Mouse (Mus musculus) heart, postnatal 0 days (tissue): Measurements from ENCODE around the gene Pcdh10.

ENCODE experiments used
- CTCF ChIP-seq: IDR thresholded peaks from 2 replicates; pipeline ENCODE4 v1.5.1; 2016; ENCODE audit warnings: antibody characterized with exemption, control low read depth, low read depth
- EP300 ChIP-seq: IDR thresholded peaks from 2 replicates; pipeline ENCODE4 v1.6.1; 2016; ENCODE audit warnings: antibody characterized with exemption, low read depth

DNA sequence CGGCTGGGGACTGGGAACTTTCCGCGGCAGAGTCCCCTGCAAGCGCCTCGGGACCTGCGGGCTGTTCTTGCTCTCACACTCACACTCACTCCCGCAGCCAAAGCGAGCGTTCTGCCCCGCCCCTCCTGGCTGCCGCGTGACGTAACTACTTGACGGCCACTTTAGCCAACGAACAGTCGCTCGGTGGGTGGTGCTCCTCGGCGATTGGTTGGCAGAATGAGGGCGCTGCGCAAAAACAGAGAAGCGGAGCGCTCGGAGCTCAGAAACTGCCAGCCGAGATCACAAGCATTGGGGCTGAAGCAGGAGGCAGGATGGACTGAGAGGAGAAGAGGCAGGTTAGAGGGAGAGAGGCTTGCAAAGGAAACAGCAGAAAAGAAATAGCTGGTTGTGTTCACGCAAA lies at the start of gene Pcdh10:
- TF ChIP-seq CTCF (no peak), EP300 (no peak)
